Mouse (Mus musculus) brown adipose tissue, adult 24 weeks (tissue): ENCODE measurements around the gene Gab2. TPM values are rescaled to one million over a fixed set of nuclear protein-coding genes. Genes with fewer than 3 reads are reported as not detected.

Experiments used
- H3K27ac ChIP-seq: fragments of 200-500 bp; replicated peaks from 2 replicates; pipeline ENCODE4 v1.5.1; 2012; ENCODE audit warnings: low read depth, mild to moderate bottlenecking, low read length
- H3K4me1 ChIP-seq: fragments of 200-500 bp; 2 replicates; pipeline ENCODE4 v1.6.1; 2012; ENCODE audit warnings: low read length, mixed read lengths; ENCODE audit not compliant: control insufficient read depth, insufficient read depth, insufficient read length
- H3K4me3 ChIP-seq: fragments of 200-500 bp; 2 replicates; pipeline ENCODE4 v1.5.1; 2012; ENCODE audit warnings: low read depth, mild to moderate bottlenecking, low read length, moderate library complexity; ENCODE audit not compliant: insufficient read depth
- polyA plus RNA-seq: library from polyadenylated mRNA; stranded (reverse); fragments of >200 nt; gene quantifications from 2 replicates; pipeline ENCODE4 v1.2.4, GENCODE M21; 2012; ENCODE audit not compliant: missing spikeins, insufficient read depth, insufficient read length

The Gab2 gene
- polyA plus RNA-seq, 1 experiment = 10.0 TPM

DNA sequence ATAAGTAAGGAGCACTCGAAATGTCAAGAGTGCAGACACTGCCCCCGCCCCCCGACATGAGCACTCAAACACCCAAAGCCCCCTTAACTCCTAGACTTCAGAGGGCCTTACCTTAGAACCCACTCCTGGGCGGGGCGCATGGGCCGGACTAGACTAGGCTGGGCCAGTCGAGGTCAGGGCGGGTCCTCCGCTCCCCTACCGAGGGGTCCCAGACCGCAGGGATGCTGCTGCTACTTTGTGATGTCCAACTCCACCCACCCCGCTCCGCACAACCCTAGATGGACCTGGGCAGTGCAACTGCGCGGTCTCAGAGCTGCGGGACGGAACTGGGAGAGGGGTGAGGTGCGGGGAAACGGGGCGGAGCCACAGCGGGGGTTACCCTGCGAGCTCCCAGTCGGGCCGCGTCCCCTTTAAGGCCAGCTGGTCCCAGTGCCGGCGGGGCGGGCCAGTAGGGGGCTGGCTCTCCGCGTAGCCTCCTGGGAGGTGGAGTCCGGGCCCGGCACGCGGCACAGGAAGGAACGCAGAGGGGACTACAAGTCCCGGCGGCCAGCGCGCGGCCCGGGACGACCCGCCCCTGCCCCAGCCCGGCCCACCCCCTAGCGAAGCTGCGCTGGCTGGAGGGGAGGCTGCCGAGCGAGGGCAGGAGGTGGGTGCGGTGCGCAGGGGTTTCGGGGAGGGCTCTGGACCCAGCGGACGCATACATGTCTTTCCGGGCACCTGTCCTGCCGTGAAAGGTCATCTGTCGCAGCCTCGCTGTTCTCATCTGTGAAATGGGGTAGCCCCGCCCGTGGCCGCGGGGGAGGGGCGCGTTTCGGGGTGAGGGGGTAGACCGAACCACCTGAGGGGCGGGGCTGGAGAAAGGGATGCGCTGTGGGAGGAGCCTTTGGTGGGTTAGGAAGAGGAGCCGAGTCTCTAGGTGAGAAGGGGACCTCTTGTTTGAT, 250.6 kb downstream of the Gab2 start, which contains the start of the genes Usp35 and Kctd21:
Usp35 (minus strand) TSS at position 295 of the 941 bp plus-strand sequence.
Kctd21 (plus strand) TSS at position 602 of the 941 bp plus-strand sequence.
- Histone ChIP-seq H3K27ac (peak within 1 kb of the TSS; percentile 71), H3K4me3 (peak within 1 kb of the TSS; percentile 95), H3K4me1 (0 out of 2 replicates have a peak, but pooled peaks cover 8% of the 10 kb centered on the region)

DNA sequence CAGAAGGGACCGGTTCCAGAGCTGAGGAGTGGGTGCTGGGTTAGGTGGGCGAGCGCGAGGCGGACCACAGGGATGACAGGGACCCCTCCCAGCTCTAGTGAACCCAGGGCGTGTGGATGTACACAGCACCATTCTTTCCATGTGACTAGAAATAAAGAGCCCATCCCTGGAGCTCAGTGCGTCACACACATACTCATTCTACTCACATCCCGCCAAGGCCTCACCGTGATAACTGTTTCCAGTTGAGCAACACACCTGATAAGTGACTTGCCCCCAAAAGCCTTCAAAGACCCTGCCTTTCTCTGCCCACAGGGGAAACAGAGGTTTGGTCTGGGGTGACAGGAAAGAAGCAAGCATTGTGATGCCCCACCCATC, 251.3 kb downstream of the Gab2 start:
- Histone ChIP-seq H3K4me1 (0 out of 2 replicates have a peak, but pooled peaks cover 8% of the 10 kb centered on the region), H3K4me3 (peak overlapping the region; percentile 93), H3K27ac (no peak overlapping the region)

DNA sequence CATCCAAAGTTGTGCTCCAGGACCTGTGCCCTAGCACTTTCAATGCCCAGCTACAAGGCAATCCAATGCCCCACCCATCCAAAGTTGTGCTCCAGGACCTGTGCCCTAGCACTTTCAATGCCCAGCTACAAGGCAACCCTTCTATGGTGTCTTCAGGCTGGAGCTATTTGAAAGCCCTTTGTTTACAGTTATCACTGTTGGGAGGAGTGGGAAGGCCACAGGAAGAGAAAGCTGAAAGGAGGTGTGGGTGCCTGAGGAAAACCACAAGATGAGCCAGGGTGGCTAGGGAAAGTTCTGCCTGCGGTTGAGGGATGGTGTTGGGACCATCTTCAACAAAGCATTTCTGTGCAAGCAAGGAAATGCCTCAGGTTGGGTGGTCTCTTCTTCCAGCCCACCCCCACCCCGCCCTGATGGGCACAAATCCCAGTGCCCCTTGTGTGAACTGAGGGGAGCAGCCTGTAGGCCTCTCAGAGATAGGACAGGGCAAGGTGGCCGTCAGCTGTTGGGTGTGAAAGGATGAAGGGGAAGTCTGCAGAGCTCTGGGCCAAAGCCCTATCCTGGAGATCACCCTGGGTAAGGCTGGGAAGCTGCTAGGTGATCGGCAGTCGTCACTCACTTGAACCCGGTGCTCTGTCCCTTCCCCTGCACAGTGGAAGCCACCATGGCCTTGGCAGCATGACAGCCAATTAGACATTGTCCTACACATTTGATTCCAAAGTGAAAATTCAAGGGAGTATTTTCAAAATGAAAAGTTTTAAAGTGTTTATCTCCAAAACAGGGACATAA, 251.9 kb downstream of the Gab2 start:
- H3K27ac ChIP-seq = no peak overlapping the region
- peak overlapping the region; percentile 93 for H3K4me3 ChIP-seq
- 0 out of 2 replicates have a peak, but pooled peaks cover 8% of the 10 kb centered on the region for H3K4me1 ChIP-seq

DNA sequence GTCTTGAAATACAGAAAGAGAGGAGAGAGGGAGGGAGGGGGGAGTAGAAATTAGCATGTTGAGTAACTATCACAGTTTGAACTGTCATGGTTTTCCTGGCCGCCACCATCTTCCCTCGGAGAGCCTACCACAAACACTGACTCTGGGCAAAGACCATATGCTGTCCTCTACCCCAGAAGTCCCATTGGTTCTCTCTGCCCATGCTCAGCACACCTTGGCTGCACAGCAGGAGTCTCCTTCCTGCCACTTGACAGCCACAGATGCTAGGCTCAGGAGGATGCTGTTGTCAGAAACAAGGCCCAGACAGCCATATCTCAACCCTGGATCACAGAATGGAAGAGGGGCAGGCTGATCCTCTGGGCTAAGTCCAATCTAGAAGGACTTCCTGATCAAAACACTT, 253.0 kb downstream of the Gab2 start:
- 0 out of 2 replicates have a peak, but pooled peaks cover 8% of the 10 kb centered on the region for H3K4me1 ChIP-seq
- H3K4me3 ChIP-seq = no peak overlapping the region

DNA sequence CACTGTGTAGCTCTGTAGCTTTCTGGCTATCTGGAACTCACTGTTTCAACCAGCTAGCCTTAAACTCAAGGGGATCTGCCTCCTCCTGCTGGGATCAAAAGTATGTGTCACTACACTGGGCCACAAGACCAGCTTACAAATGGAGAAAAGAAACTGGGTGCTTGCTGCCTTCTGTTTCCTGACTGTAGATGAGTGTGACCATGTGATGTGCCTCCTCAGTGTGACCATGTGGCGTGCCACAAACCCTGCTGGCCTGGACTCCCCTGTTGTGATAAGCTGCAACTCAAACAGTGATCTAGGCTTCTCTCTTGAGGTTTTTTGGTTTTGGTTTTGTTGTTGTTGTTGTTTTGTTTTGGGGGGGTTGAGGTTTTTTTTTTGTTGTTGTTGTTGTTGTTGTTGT, 255.3 kb downstream of the Gab2 start:
- Histone ChIP-seq H3K4me3 (no peak overlapping the region), H3K27ac (no peak overlapping the region), H3K4me1 (0 out of 2 replicates have a peak, but pooled peaks cover 5% of the 10 kb centered on the region)

More for the DNA sequence above, 253.0 kb downstream of the Gab2 start:
- no peak overlapping the region for H3K27ac ChIP-seq

DNA sequence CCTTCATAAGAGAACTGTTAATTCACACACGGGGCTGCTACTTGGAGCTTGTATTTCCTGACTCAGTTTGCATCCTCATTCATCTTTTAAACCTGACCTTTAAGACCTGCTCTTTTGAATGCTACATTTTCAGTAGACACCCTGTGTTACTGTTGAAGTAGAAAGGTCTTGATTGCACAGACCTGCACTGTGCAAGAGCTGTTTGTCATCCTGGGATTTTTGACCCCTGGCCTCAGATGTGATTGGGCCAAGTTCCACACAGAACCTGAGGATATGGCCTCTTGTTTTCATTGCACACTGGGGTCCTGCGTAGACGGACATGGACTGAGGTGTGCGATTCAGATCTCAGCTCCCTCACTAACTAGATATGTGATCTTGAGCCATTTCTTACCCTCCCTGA, 257.2 kb downstream of the Gab2 start:
- H3K4me3 ChIP-seq = no peak overlapping the region
- no peak overlapping the region for H3K27ac ChIP-seq
- H3K4me1 ChIP-seq = no peaks in the 10 kb centered on the region

DNA sequence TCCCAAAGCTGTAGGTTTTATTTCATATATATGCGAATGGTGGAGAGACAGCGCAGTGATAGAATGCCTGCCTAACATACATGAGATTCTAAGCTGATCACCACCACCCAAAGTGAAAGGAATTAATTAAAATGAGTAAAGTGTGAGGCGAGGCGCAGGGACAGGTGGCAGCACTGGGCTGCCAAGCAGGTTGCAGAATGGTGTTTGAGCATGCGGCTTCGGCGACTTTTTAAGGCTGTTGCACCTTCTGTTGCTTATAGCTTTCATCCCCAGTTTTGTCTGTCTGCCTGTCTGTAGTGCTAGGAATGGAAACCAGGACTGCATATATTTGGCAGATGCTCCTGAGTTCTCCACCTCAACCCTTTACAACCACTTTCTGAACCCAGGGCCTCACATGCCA, 258.2 kb downstream of the Gab2 start:
- Histone ChIP-seq H3K27ac (no peak overlapping the region), H3K4me3 (no peak overlapping the region), H3K4me1 (no peaks in the 10 kb centered on the region)

DNA sequence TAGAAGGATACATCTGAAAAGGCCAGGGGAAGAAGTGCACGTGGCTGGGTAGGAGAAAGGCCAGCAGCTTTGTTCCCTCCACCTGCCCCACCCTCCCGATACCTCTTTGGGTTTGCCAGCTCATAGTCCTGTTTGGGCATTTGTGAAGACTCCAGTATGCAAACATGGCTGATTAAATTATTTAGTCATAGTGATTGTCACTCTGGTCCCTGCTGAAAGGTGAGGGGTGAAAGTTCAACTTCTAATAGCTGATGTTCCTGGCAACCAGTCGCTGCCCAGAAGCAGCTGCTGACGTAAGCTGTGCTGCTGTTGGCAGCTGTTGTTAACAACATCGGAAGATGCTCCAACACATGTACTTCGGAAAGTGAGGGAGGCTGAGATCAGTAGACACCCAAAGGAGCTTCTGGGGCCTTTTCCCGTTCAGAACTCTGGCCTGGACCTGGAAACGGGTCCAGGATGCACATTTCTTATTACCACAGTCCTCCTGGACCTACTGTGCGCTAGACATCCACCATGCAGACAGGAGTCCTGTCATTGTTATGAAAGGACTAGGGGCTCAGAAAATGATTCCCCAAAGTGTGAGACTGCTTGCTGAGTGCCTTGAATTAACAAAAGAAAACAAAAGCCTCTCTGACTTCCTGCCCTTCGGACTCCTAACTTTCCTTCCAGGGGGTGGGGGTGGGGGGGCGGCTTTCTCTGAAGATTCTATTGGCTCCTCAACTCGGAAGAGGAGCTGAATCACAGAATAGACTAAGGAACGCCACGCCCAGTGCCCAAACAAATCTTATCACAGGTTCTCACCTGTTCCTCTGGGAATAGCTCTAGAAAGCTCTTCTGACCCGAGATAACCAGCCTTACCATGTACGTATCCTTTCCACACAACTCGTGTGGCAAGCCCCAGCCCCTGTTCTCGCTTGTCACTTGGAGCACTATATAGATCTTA, 259.8 kb downstream of the Gab2 start:
- no peak overlapping the region for H3K27ac ChIP-seq
- H3K4me3 ChIP-seq = no peak overlapping the region
- H3K4me1 ChIP-seq = no peaks in the 10 kb centered on the region

DNA sequence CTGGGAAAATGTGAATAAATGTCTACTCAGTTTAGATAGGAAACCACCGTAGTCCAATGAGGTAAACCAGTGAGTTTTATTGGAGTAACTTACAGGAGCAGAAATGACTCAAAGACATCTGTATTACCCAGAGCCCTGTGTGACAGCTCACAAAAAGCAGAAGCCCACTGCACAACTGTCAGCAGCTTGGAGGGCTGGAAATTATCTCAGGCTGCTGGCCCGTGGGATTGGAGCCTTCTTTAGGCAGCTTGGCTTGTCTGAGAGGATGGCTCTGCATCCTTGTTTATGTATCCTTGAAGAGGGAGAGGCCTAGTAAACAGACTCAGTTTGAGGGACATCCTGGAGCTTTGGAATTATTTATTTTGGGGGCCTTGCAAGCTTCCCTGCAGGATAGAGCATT, 261.6 kb downstream of the Gab2 start:
- Histone ChIP-seq H3K27ac (no peak overlapping the region), H3K4me1 (0 out of 2 replicates have a peak, but pooled peaks cover 3% of the 10 kb centered on the region), H3K4me3 (no peak overlapping the region)

DNA sequence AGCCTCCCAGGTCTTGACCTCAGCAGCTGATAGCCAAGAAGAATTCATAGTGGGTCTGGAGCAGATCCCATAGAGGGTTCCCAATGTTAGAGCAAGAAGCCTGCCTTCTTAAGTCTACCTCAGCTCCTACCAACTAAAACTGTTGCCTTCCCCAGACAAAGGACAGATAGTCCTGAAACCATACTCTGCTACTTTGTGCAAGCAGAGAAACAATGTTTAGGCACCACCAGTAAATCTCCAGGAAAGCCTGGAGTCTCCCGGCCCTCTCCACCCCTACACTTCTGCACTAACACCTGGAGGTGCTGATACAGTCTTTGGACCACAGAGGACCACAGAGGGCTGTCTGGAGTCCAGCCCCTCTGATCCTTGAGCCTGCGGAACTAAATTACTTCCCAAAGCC, 263.3 kb downstream of the Gab2 start:
- Histone ChIP-seq H3K27ac (no peak overlapping the region), H3K4me3 (no peak overlapping the region), H3K4me1 (0 out of 2 replicates have a peak, but pooled peaks cover 3% of the 10 kb centered on the region)

DNA sequence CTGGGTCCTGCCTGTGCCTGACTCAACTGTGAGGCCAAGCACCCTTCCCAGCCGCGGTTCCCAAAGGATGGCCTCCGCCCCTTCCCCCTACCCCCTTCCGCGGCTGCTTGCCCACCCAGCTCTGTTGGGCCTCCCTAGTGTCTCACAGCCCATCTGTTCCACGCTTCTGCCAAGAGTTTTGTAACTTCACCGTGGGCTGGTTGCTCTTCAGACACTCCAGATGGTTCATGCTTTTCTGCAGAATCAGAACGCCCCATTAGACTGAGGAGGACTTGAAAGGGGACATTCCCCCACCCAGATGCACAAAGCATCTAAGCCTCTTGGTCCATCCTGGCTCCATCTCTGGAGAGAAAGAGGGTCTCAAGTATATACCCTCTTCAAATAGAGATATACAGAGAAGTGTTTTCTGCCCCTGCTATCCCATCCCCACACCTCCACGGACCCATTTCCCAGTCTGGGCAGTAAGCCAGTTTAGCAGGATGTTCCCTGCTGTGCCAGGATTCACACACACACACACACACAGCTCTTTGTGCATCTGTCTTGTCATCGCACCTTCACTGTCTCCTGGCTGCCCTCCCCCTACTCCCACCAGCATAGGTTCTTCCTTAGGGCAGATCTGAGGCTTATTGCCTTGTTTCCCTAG, 264.0 kb downstream of the Gab2 start:
- no peak overlapping the region for H3K27ac ChIP-seq
- no peak overlapping the region for H3K4me3 ChIP-seq
- H3K4me1 ChIP-seq = 0 out of 2 replicates have a peak, but pooled peaks cover 3% of the 10 kb centered on the region

DNA sequence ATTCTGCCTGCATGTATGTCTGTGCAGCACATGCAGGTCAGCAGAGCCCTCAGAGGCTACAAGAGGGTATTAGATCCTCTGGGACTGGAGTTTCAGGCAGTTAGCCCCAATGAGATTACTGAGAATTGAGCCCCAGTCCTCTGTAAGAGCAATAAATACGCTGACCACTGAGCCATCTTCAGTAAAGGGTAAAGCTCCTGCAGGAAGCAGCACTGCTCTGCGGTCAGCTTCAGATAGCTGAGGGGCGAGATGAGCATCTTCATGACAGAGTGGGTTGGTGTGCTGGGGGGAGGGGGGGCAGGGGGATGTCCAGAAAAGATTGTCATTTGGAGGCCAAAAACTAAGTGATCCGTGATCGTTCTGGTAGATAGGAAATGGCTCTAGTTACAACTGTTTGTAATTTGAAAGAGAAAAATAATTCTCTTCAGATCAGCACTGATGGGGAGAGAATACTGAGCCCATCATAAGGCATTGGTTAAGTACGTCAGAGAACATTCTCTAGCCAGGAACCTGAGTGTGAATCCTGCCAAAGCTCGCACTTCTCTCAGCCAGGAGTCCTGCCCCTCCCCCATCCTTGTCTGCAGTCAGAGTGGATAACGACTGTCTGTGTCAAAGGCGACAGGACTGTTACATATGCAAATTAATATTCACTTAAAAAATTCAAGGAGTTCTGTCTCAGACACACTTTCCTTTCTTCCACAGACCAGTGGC, 264.9 kb downstream of the Gab2 start:
- H3K27ac ChIP-seq = no peak overlapping the region
- no peak overlapping the region for H3K4me3 ChIP-seq
- H3K4me1 ChIP-seq = 0 out of 2 replicates have a peak, but pooled peaks cover 7% of the 10 kb centered on the region

DNA sequence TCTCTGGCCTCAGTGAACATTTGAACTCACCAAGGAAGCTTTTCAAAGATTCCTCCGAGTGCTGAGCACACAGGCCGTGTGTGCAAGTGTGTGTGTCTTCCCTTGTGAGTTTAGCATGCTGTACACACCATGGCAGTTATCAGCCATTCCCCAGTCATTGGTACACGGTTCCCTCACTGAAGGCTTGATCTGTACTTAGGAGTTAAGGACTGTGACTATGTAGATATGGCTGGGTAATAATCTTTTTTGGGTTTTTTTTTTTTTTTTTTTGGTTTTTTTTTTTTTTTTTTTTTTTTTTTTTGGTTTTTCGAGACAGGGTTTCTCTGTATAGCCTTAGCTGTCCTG, 265.4 kb downstream of the Gab2 start:
- H3K4me3 ChIP-seq = no peak overlapping the region

More for the DNA sequence above, 265.4 kb downstream of the Gab2 start:
- Histone ChIP-seq H3K27ac (no peak overlapping the region), H3K4me1 (peaks cover 11% of the 10 kb centered on the region)
